Mouse (Mus musculus) cerebellum, adult 9-10 months (tissue): ENCODE results near the gene Gm10139.
"Not testable (repeated sequence)": the region's sequence is repeated elsewhere in the genome, so short reads cannot be mapped to it uniquely, and the experiment has no call there.

Experiments used
- DNase-seq: peaks from one replicate; pipeline ENCODE4 v3.0.0; 2022

Gm10139 gene

GRCm38 (mm10) chr13:65512378-65512777, at the start of gene Gm10139:
Gm10139 (plus strand) TSS chr13:65512678.
- not testable (repeated sequence) for DNase-seq

GRCm38 (mm10) chr13:65557636-65558035, 45.2 kb downstream of the Gm10139 start:
- not testable (repeated sequence) for DNase-seq
